In genomic region chr6:146824727-146825486, GRCm38 (mm10) we compare ENCODE assay signal across 9 mouse cellular contexts. TPM values are rescaled to one million over a fixed set of nuclear protein-coding genes. Genes with fewer than 3 reads are reported as not detected.
DNase-seq lines count a peak whose midpoint lies in the region; ATAC-seq lines count a peak whose summit lies in the region.
"Had no signal": no experiment of that assay in that cellular context is flagged by ENCODE, and none has a peak within 500 bp of the region (broad histone marks: within the 10 kb centered on the region; RNA-seq: fewer than 3 reads in every experiment).

No protein-coding gene starts in this region.

- no peak overlapping the region for H3K4me3 ChIP-seq in heart, embryonic 12.5 days
- no peak overlapping the region for H3K4me3 ChIP-seq in intestine, embryonic 15.5 days (replicated peaks)
- no peak overlapping the region for H3K4me3 ChIP-seq in midbrain, embryonic 15.5 days

- H3K4me1 ChIP-seq in heart, embryonic 12.5 days (replicated peaks), result 0 out of 2 replicates have a peak, but pooled peaks cover 4% of the 10 kb centered on the region
- no peaks in the 10 kb centered on the region for H3K4me1 ChIP-seq in intestine, embryonic 15.5 days (replicated peaks)
- no peaks in the 10 kb centered on the region for H3K4me1 ChIP-seq in midbrain, embryonic 15.5 days

- no peak for ATAC-seq in heart, embryonic 12.5 days (ENCODE audit: insufficient number of reproducible peaks, low FRiP score)
- peak; percentile 77 for ATAC-seq in intestine, embryonic 15.5 days
- peak; percentile 68; the same call in 1 of the 2 replicates for ATAC-seq in midbrain, embryonic 15.5 days (replicated peaks)

- no peak overlapping the region for H3K27ac ChIP-seq in heart, embryonic 12.5 days (ENCODE audit: poor library complexity, severe bottlenecking)
- no peak overlapping the region for H3K27ac ChIP-seq in intestine, embryonic 15.5 days
- no peak overlapping the region for H3K27ac ChIP-seq in midbrain, embryonic 15.5 days

- H3K9ac ChIP-seq in heart, embryonic 12.5 days, result no peak overlapping the region
- H3K9ac ChIP-seq in intestine, embryonic 15.5 days, result no peak overlapping the region
- no peak overlapping the region for H3K9ac ChIP-seq in midbrain, embryonic 15.5 days

- no peak overlapping the region for H3K4me2 ChIP-seq in heart, embryonic 12.5 days
- no peak overlapping the region for H3K4me2 ChIP-seq in intestine, embryonic 15.5 days (replicated peaks)
- H3K4me2 ChIP-seq in midbrain, embryonic 15.5 days, result no peak overlapping the region

- whole genome bisulfite sequencing in heart, embryonic 12.5 days, result 44% methylated on average over 16 of the region's 16 CpGs
- WGBS in intestine, embryonic 15.5 days, result 39% methylated on average over 16 of the region's 16 CpGs
- WGBS in midbrain, embryonic 15.5 days, result 47% methylated on average over 16 of the region's 16 CpGs

- peaks cover 16% of the 10 kb centered on the region for H3K36me3 ChIP-seq in heart, embryonic 12.5 days
- H3K36me3 ChIP-seq in intestine, embryonic 15.5 days, result no peaks in the 10 kb centered on the region
- no peaks in the 10 kb centered on the region for H3K36me3 ChIP-seq in midbrain, embryonic 15.5 days (replicated peaks)

- intact Hi-C loops in left cerebral cortex, postnatal 25 days (cut with DNase I), result loop anchor here (10.0 kb wide), 1 partner anchor 1130 kb away; no protein-coding TSS in a partner anchor

- H3K9me3 ChIP-seq in heart, embryonic 12.5 days (replicated peaks), result no peaks in the 10 kb centered on the region
- H3K9me3 ChIP-seq in intestine, embryonic 15.5 days, result no peaks in the 10 kb centered on the region
- H3K9me3 ChIP-seq in midbrain, embryonic 15.5 days, result no peaks in the 10 kb centered on the region

- no peaks in the 10 kb centered on the region for H3K27me3 ChIP-seq in heart, embryonic 12.5 days (replicated peaks)
- no peaks in the 10 kb centered on the region for H3K27me3 ChIP-seq in intestine, embryonic 15.5 days (replicated peaks)
- no peaks in the 10 kb centered on the region for H3K27me3 ChIP-seq in midbrain, embryonic 15.5 days (replicated peaks)

- DNase-seq in heart, adult 18-20 months, result peak; percentile 46 to 79
- peak; percentile 43 for DNase-seq in cerebellum, adult 9-10 months
- DNase-seq in frontal cortex, adult 2 months (ENCODE audit: extremely low spot score in 1 of 2, low spot score in 1 of 2), result peak; percentile 14 to 77
- DNase-seq in left cerebral cortex, postnatal 25 days (ENCODE audit: low spot score in 2 of 2), result peak; percentile 67 to 68
- DNase-seq in spleen, postnatal 36 days (ENCODE audit: low spot score in 2 of 2), result peak; percentile 4 to 13

RNA-seq across cellular contexts. Expression of gene Smco2, which starts 25.0 kb away (rescaled TPM):
- total RNA-seq in heart, adult 18-20 months (2021), result 1 to 10 TPM; 2.2 TPM
- polyA plus RNA-seq in heart, embryonic 12.5 days (2016; fragmentation: Nextera tagmentation; extraction: Ambion mirVana), result not detected in 2 replicates
- 0.08 and 0.20 TPM in 2 replicates for polyA plus RNA-seq in frontal cortex, adult 2 months (2012; rRNA removed)
- not detected in 2 replicates for polyA plus RNA-seq in intestine, embryonic 15.5 days (2015; fragmentation: Nextera tagmentation; extraction: Ambion mirVana)
- not detected for total RNA-seq in left cerebral cortex, postnatal 25 days (2021)
- not detected in 2 replicates for polyA plus RNA-seq in midbrain, embryonic 15.5 days (2015; fragmentation: Nextera tagmentation; extraction: Ambion mirVana)
- polyA plus RNA-seq: lung, embryonic 16.5 days had no signal

RNA-seq across cellular contexts. Expression of gene Arntl2, which starts 29.1 kb away (rescaled TPM):
- 1 to 10 TPM in 1 of 2 experiments, under 1 TPM in 1; 0.50 to 1.3 TPM for total RNA-seq in heart, adult 18-20 months (2021)
- polyA plus RNA-seq in heart, embryonic 12.5 days (2016; fragmentation: Nextera tagmentation; extraction: Ambion mirVana), result 3.1 and 3.5 TPM in 2 replicates
- polyA plus RNA-seq in frontal cortex, adult 2 months (2012; rRNA removed), result 19.9 and 20.6 TPM in 2 replicates
- 2.8 and 3.8 TPM in 2 replicates for polyA plus RNA-seq in intestine, embryonic 15.5 days (2015; fragmentation: Nextera tagmentation; extraction: Ambion mirVana)
- 1 to 10 TPM; 5.8 to 8.3 TPM for total RNA-seq in left cerebral cortex, postnatal 25 days (2021)
- polyA plus RNA-seq in midbrain, embryonic 15.5 days (2015; fragmentation: Nextera tagmentation; extraction: Ambion mirVana), result 2.7 and 4.7 TPM in 2 replicates

Comparison
In these comparisons a context has a peak if more than half of its experiments do, and no peak if none do; other contexts are left out.
1. DNase-seq: peak in every context shown above with its lines; median percentile 68 in left cerebral cortex, postnatal 25 days; 62 in heart, adult 18-20 months; 46 in frontal cortex, adult 2 months; 43 in cerebellum, adult 9-10 months; 8 in spleen, postnatal 36 days.